In the genomic region with DNA sequence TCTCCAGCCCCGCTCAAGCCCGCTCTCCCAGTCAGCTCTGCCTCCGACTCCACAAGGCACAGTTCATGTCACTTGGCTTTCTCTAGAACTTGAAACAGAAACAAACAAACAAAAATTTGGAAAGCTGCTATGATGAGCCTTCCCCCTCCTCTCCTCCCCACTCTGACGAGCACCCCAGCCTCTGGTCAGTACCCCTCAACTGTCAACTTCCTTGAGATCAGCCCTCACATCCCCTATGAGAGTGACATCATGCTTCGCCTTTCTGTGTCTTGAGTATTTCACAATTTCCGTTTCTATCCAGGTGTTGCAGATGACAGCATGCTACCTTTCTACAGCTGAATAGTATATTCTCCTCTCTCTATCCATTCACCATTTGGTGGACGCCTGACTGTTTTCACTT, we compare ENCODE assay signal across 11 mouse cellular contexts.
"Had no signal": no experiment of that assay in that cellular context is flagged by ENCODE, and none has a peak within 500 bp of the region (broad histone marks: within the 10 kb centered on the region; RNA-seq: fewer than 3 reads in every experiment).

No protein-coding gene starts in this region.

- DNase-seq: retina, postnatal 1 day; right cerebral cortex, adult 18-20 months; right cerebral cortex, postnatal 14 days; right cerebral cortex, postnatal 25 days; right cerebral cortex, postnatal 4 days; spleen, adult 18-20 months; thymus, adult 18-20 months; thymus, adult 2 months; thymus, postnatal 14 days; thymus, postnatal 25 days; thymus, postnatal 4 days had no signal
